Mouse (Mus musculus): ENCODE results near the gene Ssr2. TPM values are rescaled to one million over a fixed set of nuclear protein-coding genes. Genes with fewer than 3 reads are reported as not detected.

The Ssr2 gene
- total and polyA plus RNA-seq, 3 experiments, result 346 to 377 (median 364) TPM

- no peak for DNase-seq (ENCODE audit: extremely low read depth)
- H3K4me3 ChIP-seq (replicated peaks in 1 of 3; ENCODE audit: low read depth in 2 of 3, low read length in 2 of 3, poor library complexity in 1 of 3), result no peak overlapping the region
- H3K27ac ChIP-seq (ENCODE audit: insufficient read depth, low read depth), result no peak overlapping the region
- peaks cover 18 to 47% of the 10 kb centered on the region in 2 experiments for H3K36me3 ChIP-seq (replicated peaks in 1 of 2; ENCODE audit: control insufficient read depth in 1 of 2, insufficient read depth in 1 of 2, low read length in 1 of 2)
- in situ Hi-C loops (cut with MboI; ENCODE audit: low pct_ligation_motif_present, low pct_unique_long_range_greater_than_20kb, low sequenced_read_pairs), result no loop called here
- no peak overlapping the region for H3K4me2 ChIP-seq (ENCODE audit: insufficient read depth, low read depth, poor library complexity, severe bottlenecking)
- TF ChIP-seq POLR2AphosphoS2 (IDR thresholded peaks at IDR 0.05; ENCODE audit: low read depth, low read length) (no peak), JUN (IDR thresholded peaks at IDR 0.05; ENCODE audit: insufficient read depth, low read depth, low read length) (no peak)
- H3K9me3 ChIP-seq (replicated peaks; ENCODE audit: low read length), result no peaks in the 10 kb centered on the region
- H3K79me2 ChIP-seq (replicated peaks; ENCODE audit: control insufficient read depth, extremely low read depth, insufficient read depth, poor library complexity, severe bottlenecking), result no peaks in the 10 kb centered on the region
- H3K4me1 ChIP-seq (ENCODE audit: control insufficient read depth in 1 of 2, insufficient read depth in 2 of 2), result peaks cover 10 to 29% of the 10 kb centered on the region in 2 experiments
- no peaks in the 10 kb centered on the region for H3K27me3 ChIP-seq (replicated peaks)
- H3K9ac ChIP-seq (ENCODE audit: insufficient read depth, low read depth), result no peak overlapping the region
- dilution Hi-C loops (cut with MboI; ENCODE audit: extremely low pct_ligation_motif_present, extremely low pct_unique_long_range_greater_than_20kb, low sequenced_read_pairs), result no loop called here
Observed at GRCm38 (mm10) chr3:88591044-88591443, 15.4 kb downstream of the Ssr2 start.

GRCm38 (mm10) chr3:88591950-88592731 lies 16.5 kb downstream of the Ssr2 start:
- peaks cover 14 to 37% of the 10 kb centered on the region in 2 experiments for H3K36me3 ChIP-seq (replicated peaks in 1 of 2; ENCODE audit: control insufficient read depth in 1 of 2, insufficient read depth in 1 of 2, low read length in 1 of 2)
- DNase-seq (ENCODE audit: extremely low read depth), result peak; percentile 76
- in situ Hi-C loops (cut with MboI; ENCODE audit: low pct_ligation_motif_present, low pct_unique_long_range_greater_than_20kb, low sequenced_read_pairs) (no loop called here), dilution Hi-C loops (cut with MboI; ENCODE audit: extremely low pct_ligation_motif_present, extremely low pct_unique_long_range_greater_than_20kb, low sequenced_read_pairs) (no loop called here)
- H3K4me2 ChIP-seq (ENCODE audit: insufficient read depth, low read depth, poor library complexity, severe bottlenecking), result peak overlapping the region; percentile 71
- TF ChIP-seq NRF1 (IDR thresholded peaks at IDR 0.05; ENCODE audit: low read depth, low read length) (no peak), CHD1 (IDR thresholded peaks at IDR 0.05; ENCODE audit: low read depth, low read length) (no peak), MYC (IDR thresholded peaks at IDR 0.05; ENCODE audit: low read depth, low read length) (no peak), E2F4 (IDR thresholded peaks at IDR 0.05; ENCODE audit: insufficient replicate concordance, low read depth, low read length) (0 out of 2 replicates have a peak, but pooled peaks have one; percentile 18), MAX (IDR thresholded peaks at IDR 0.05; ENCODE audit: low read length) (no peak), NELFE (IDR thresholded peaks at IDR 0.05; ENCODE audit: low read depth, low read length) (no peak), CTCF (conservative IDR thresholded peaks at IDR 0.05 in 1 of 2, IDR thresholded peaks at IDR 0.05 in 1 of 2; ENCODE audit: low read depth in 2 of 2, low read length in 2 of 2) (peak; percentile 52 to 80), MXI1 (IDR thresholded peaks at IDR 0.05; ENCODE audit: low read depth, low read length) (0 out of 2 replicates have a peak, but pooled peaks have one; percentile 25), SIN3A (IDR thresholded peaks at IDR 0.05; ENCODE audit: low read length) (peak; percentile 29; the same call in 1 of the 2 replicates), ELF1 (IDR thresholded peaks at IDR 0.05; ENCODE audit: low read depth, low read length) (no peak), ZC3H11A (IDR thresholded peaks at IDR 0.05; ENCODE audit: low read depth, low read length) (peak; percentile 34; the same call in 1 of the 2 replicates), ZNF384 (IDR thresholded peaks at IDR 0.05; ENCODE audit: low read depth, low read length) (no peak), SMC3 (IDR thresholded peaks at IDR 0.05; ENCODE audit: low read depth, low read length) (peak; percentile 79), RAD21 (IDR thresholded peaks at IDR 0.05; ENCODE audit: low read depth, low read length) (peak; percentile 76), ETS1 (conservative IDR thresholded peaks at IDR 0.05; ENCODE audit: low read depth, low read length) (no peak), PAX5 (IDR thresholded peaks at IDR 0.05; ENCODE audit: low read length) (no peak), UBTF (IDR thresholded peaks at IDR 0.05; ENCODE audit: low read depth, low read length) (no peak), JUND (conservative IDR thresholded peaks at IDR 0.05; ENCODE audit: low read depth, low read length) (peak; percentile 36; the same call in 1 of the 2 replicates), JUN (IDR thresholded peaks at IDR 0.05; ENCODE audit: insufficient read depth, low read depth, low read length) (no peak)
- H3K9ac ChIP-seq (ENCODE audit: insufficient read depth, low read depth), result peak overlapping the region; percentile 36; the same call in 1 of the 2 replicates
- H3K4me1 ChIP-seq (ENCODE audit: control insufficient read depth in 1 of 2, insufficient read depth in 2 of 2), result peaks cover 13 to 29% of the 10 kb centered on the region in 2 experiments
- H3K27ac ChIP-seq (ENCODE audit: insufficient read depth, low read depth), result peak overlapping the region; percentile 76
- H3K9me3 ChIP-seq (replicated peaks; ENCODE audit: low read length), result no peaks in the 10 kb centered on the region
- H3K4me3 ChIP-seq (replicated peaks in 1 of 3; ENCODE audit: low read depth in 2 of 3, low read length in 2 of 3, poor library complexity in 1 of 3), result peak overlapping the region in 1 of 3 experiments; percentile 49
- no peaks in the 10 kb centered on the region for H3K79me2 ChIP-seq (replicated peaks; ENCODE audit: control insufficient read depth, extremely low read depth, insufficient read depth, poor library complexity, severe bottlenecking)
- no peaks in the 10 kb centered on the region for H3K27me3 ChIP-seq (replicated peaks)

All from CH12.LX (cell line).